Mouse (Mus musculus) embryonic fibroblast, embryonic 13.5 days (primary cell): ENCODE data around the gene Dbnl. TPM values are rescaled to one million over a fixed set of nuclear protein-coding genes. Genes with fewer than 3 reads are reported as not detected.

ENCODE experiments used
- H3K27ac ChIP-seq: 2 replicates; pipeline ENCODE4 v1.5.1; 2012; ENCODE audit warnings: low read length, control low read depth, inconsistent platforms; ENCODE audit not compliant: insufficient read depth
- H3K4me1 ChIP-seq: 2 replicates; pipeline ENCODE4 v1.6.1; 2011; ENCODE audit warnings: low read length; ENCODE audit not compliant: control insufficient read depth, insufficient read depth
- H3K4me3 ChIP-seq: 2 replicates; pipeline ENCODE4 v1.5.1; 2011; ENCODE audit warnings: mild to moderate bottlenecking, control low read depth, low read length; ENCODE audit not compliant: insufficient read depth
- CTCF ChIP-seq: IDR thresholded peaks from 2 replicates; pipeline ENCODE4 v1.5.1; 2011; ENCODE audit warnings: mild to moderate bottlenecking, control low read depth, low read length, moderate library complexity, borderline replicate concordance; ENCODE audit not compliant: insufficient read depth
- POLR2A ChIP-seq: IDR thresholded peaks from 2 replicates; pipeline ENCODE4 v1.6.1; 2011; ENCODE audit warnings: low read depth, mild to moderate bottlenecking, control low read depth, low read length, moderate library complexity
- polyA plus RNA-seq: library from polyadenylated mRNA; stranded (reverse); fragments of >200 nt; gene quantifications from 2 replicates; pipeline ENCODE4 v1.2.4, GENCODE M21; 2011; ENCODE audit warnings: low read depth; ENCODE audit not compliant: missing spikeins, insufficient read length

The Dbnl gene
- polyA plus RNA-seq, 1 experiment = 46.0 TPM

DNA sequence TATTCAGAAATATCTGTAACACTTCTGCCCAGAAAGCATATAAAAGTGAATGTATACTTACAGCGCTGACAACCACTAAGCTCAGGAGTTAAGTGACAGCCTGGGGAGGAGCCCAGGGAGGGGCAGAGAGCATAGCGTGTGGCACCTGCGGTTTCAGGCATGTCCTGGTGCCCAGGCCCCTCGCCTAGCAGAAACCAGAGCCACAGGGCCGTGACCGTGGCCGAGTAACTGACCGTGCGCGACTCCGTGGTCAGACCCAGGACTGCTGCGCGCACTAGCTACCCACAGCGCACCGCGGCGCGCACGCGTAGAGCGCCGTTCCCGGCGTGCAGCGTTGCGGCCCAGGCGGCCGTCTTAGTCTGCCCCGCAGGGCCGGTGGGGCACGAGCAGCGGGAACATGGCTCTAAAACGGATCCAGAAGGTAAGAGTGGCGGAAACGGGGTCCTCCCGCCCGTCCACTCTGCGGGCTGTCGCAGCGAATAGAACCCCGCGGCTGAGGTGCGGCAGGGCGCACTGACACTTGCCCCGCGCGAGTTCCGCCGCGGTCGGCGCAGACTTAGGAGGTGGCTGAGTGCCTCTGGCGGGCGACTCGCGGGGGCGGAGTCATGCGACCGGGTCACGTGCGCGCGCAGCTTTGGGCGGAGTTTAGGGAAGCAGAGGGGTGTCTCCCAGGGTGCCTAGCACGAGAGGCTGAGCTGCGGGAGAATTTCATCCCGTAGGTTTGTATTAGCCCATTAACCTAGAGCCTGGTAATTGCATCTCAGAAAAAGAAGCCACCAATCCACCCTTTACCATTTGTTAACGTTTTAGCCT is 26.3 kb upstream of the Dbnl start, which contains the start of gene Urgcp:
Gene Urgcp, minus strand, starts transcription at position 557 of the 813 bp plus-strand sequence.
- Histone ChIP-seq H3K27ac (peak within 1 kb of the TSS; percentile 83), H3K4me3 (peak within 1 kb of the TSS; percentile 92), H3K4me1 (peaks cover 3% of the 10 kb centered on the region)
- TF ChIP-seq POLR2A (peak; percentile 84), CTCF (no peak)

GRCm38 (mm10) chr11:5762633-5762982 is 25.7 kb upstream of the Dbnl start:
- Histone ChIP-seq H3K27ac (no peak overlapping the region; the same call in 1 of the 2 replicates), H3K4me3 (peak overlapping the region; percentile 3), H3K4me1 (peaks cover 3% of the 10 kb centered on the region)
- TF ChIP-seq CTCF (no peak), POLR2A (no peak)

DNA sequence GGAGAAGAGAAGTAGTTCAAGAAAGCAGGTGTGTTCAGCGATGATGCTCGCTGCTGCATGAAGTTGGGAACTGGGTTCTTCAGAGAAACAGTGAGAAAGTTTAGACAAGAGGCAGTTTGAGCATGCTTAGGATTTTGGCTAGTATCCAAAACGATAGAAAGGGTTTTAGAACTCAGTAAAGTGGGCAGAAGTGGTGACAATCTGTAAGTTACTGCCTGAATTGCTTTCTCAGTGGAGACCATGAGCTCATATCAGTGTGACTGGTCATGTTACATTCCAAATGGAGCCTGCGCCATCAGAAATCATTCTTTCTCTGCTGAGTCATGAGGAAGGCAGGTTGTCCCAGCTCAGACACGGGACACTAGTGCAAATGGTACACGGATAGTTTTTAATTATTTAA is 22.3 kb upstream of the Dbnl start:
- Histone ChIP-seq H3K27ac (no peak overlapping the region), H3K4me1 (peaks cover 3% of the 10 kb centered on the region), H3K4me3 (no peak overlapping the region)
- TF ChIP-seq POLR2A (no peak), CTCF (no peak)

- TF ChIP-seq POLR2A = no peak
- TF ChIP-seq CTCF = no peak
- Histone ChIP-seq H3K4me3 (no peak overlapping the region), H3K27ac (no peak overlapping the region), H3K4me1 (no peaks in the 10 kb centered on the region)
Observed at GRCm38 (mm10) chr11:5778481-5778880, 9.8 kb upstream of the Dbnl start.

DNA sequence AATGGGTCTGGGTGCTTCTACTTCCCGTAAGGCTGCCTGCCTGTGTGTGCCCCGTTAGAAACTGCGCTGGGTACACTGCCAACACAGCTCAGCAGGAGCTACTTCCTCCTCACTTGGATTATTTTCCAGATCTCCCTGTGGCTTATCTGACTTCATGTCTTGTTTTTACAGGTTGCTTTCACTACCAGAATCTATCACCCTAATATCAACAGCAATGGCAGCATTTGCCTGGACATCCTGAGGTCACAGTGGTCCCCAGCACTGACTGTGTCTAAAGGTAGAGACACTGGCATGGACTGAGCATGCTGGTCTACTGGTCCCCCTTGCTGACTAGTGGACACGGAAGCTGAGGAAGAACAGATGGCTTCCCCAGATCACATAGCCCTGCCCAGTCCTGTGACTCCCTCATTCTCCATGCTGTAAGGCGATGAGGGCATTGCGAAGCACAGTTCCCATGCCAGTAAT is 8.2 kb upstream of the Dbnl start:
- no peak for TF ChIP-seq CTCF
- TF ChIP-seq POLR2A = no peak
- Histone ChIP-seq H3K27ac (no peak overlapping the region), H3K4me3 (no peak overlapping the region), H3K4me1 (no peaks in the 10 kb centered on the region)

DNA sequence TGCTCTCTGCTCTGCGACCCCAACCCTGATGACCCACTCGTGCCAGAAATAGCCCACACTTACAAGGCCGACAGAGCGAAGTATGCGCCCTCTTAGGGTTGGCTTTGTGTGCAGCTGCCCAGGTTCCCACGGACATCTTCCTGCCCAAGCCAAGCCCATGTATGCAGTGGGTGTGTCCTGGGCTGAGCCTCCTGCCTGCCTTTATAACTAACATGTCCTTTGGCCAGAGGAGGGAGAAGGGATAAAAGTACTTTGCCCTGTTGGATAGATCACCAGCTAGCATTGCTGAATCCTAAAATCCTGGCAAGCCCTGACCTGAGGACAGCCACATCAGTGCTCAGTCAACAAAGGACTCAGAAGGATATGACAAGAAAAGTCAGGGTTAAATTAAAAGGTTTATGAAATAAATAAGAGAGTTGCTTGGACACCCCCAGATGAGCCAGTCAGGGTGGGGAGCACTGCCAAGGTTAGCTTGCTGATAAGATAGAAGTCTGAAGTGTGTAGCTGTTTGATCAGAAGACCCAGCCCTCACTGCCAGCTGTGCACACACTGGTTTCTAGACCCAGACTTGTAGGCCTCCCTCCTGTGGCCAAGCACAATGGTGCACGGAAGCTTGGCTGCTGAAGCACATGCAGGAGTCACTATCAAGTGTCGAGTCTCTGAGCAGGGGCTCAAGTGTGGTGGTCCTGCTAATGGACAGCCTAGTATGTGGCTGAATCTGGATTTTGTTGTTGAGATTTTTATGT is 5.9 kb upstream of the Dbnl start:
- Histone ChIP-seq H3K4me3 (no peak overlapping the region), H3K4me1 (no peaks in the 10 kb centered on the region; the same call in 1 of the 2 replicates), H3K27ac (no peak overlapping the region)
- TF ChIP-seq CTCF (peak; percentile 10; the same call in 1 of the 2 replicates), POLR2A (no peak)

DNA sequence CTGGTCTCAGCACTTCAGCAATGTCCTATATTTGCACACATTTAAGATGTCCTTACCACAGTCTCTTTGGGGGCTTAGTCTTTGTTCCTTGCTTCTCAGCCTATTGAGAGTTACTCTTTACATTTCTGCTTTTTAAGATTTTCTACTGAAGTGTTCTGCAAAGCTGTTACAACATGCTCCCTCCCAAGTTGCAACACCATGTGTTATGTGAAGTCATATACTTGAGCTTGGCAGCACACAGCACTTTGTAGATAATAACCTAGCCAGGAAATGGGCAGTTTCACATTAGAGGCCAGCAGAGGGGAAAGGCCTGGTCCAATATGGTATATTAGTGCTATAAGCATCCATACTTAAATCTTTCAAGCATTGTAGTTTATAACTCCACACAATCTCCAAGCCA is 2.6 kb upstream of the Dbnl start:
- no peak overlapping the region for H3K4me3 ChIP-seq
- H3K27ac ChIP-seq = no peak overlapping the region
- TF ChIP-seq POLR2A (no peak), CTCF (no peak)
- H3K4me1 ChIP-seq = peaks cover 9% of the 10 kb centered on the region

GRCm38 (mm10) chr11:5787671-5788055 is 625 bp upstream of the Dbnl start:
- Histone ChIP-seq H3K4me1 (peaks cover 9% of the 10 kb centered on the region), H3K27ac (peak overlapping the region; percentile 83)
- TF ChIP-seq CTCF (no peak), POLR2A (no peak; the same call in 1 of the 2 replicates)

DNA sequence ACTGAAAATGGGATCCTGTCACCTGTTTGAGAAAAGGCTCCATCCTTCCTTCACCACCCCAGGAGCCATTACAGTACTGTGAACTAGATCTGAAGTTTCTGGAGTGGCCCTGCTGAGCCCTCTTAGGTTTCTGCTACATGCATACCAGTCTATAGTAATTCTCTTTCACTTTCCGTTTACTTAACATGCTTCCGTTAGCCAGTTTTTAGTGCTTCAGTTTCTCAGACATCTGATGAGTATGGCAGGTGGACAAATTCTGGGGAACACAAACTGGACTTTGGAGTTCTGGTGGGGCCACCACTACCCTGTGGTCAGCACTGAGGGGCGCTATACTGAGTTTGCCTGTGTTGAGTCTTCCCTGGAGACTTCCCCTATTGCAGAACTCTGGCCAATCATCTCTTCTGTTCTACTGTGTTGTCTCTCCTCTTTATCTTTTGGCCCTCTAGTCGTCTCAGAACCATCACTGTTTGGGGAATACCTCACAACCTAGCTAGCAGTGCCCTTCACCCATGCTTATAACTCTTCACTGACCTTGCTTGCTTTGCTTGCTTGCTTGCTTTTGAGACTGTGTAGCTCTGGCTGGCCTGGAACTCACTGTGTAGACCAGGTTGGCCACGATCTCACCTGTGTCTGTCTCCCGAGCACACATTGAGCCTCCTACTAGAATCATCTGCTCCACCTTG is 924 bp downstream of the Dbnl start:
- peak overlapping the region; percentile 10; the same call in 1 of the 2 replicates for H3K27ac ChIP-seq
- no peak for TF ChIP-seq POLR2A
- no peak for TF ChIP-seq CTCF
- peaks cover 9% of the 10 kb centered on the region for H3K4me1 ChIP-seq
- H3K4me3 ChIP-seq = peak overlapping the region; percentile 81

More at GRCm38 (mm10) chr11:5787671-5788055, 625 bp upstream of the Dbnl start:
- H3K4me3 ChIP-seq = peak overlapping the region; percentile 77

GRCm38 (mm10) chr11:5789754-5790333 is 1.6 kb downstream of the Dbnl start:
- H3K4me1 ChIP-seq = peaks cover 9% of the 10 kb centered on the region
- H3K27ac ChIP-seq = no peak overlapping the region
- H3K4me3 ChIP-seq = peak overlapping the region; percentile 81; the same call in 1 of the 2 replicates
- no peak for TF ChIP-seq CTCF
- TF ChIP-seq POLR2A = no peak
